Mouse (Mus musculus) left cerebral cortex, postnatal 14 days (tissue): ENCODE measurements around the gene Pde10a. TPM values are rescaled to one million over a fixed set of nuclear protein-coding genes. Genes with fewer than 3 reads are reported as not detected.

Experiments
- DNase-seq, 2 experiments: peaks; one replicate each; pipeline ENCODE4 v3.0.0; 2021 to 2022; ENCODE audit warnings: low spot score in 2 of 2, mixed read lengths in 1 of 2
- intact Hi-C: fragments of 180-260 bp; cut with DNase I; formaldehyde crosslinking; loops from one replicate; pipeline ENCODE4 v1.15.1; 2025
- long read RNA-seq, 2 experiments: library from polyadenylated mRNA; stranded (forward); transcript quantifications; one replicate each; pipeline ENCODE4 v2.0.0; 2021
- total RNA-seq, 2 experiments: library from RNA; stranded (reverse); gene quantifications; 2 replicates each; pipeline ENCODE4 v1.2.3; 2021

The Pde10a gene
- total RNA-seq: 10 to 100 TPM; 54.4 to 81.4 TPM
- long read RNA-seq, experiment 1, full-length matches to known transcripts: 7 of 19 reads
- long read RNA-seq, experiment 1, partial matches to known transcripts: 1 of 19 reads
- long read RNA-seq, experiment 1, other reads (novel, unspliced or antisense): 11 of 19 reads
- long read RNA-seq, experiment 2, full-length matches to known transcripts: 1 of 8 reads
- long read RNA-seq, experiment 2, partial matches to known transcripts: 2 of 8 reads
- long read RNA-seq, experiment 2, other reads (novel, unspliced or antisense): 5 of 8 reads

- intact Hi-C loops: loop anchor here (2.0 to 5.0 kb wide), 4 partner anchors 16 to 58 kb away; no protein-coding TSS in a partner anchor
- peak; percentile 22 to 48 for DNase-seq
Measured at GRCm38 (mm10) chr17:8525225-8525721, at the start of gene Pde10a. TSS of gene Pde10a (plus strand) at chr17:8525372.

DNA sequence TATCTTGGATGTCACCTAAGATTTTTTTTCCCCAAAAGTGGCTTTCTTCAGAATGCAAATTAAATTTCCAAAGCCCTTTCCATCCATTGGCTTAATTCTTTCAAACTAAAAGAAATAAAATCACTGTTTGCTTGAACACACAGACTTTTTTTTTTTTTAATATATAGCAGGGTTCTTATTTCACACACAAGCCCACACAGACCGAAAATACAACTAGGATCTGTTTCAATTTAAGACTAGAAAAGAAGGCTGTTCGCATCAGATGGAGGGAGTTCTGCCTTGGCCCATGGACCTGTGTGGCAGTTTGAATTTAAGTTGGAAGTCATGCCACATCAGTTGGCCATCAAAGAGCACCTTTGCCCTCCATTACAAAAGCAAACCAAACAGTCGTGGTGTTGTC, 46.6 kb upstream of the Pde10a start:
- no peak for DNase-seq
- intact Hi-C loops: no loop called here

DNA sequence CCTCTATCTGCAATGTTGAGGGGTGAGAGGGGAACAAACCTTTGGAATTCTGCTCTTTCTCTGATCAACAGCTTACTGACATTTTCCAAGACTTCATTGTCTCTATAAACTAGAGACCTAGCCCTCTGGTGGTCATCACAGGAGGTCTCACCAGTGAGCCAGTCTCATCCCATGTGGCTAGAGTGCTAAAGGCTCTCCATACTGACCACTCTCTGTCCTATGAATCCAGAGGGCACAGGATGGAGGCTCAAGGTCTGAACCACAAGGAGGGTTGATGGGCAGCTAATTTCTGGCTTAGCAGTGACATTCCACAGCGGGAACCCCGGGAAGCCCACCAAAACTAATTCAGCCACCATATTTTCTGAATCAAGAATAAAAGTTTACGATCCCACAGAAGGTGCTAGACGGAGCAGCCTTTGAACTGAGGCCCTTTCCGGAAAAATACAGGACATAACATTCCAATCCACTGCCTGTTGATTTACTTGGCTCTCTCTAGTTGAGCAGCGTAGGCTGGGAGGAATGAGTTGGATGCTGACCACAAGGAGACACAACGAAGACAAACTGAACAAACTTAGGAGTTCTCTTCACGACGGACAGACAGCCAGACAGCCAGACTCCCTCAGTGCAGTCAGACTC, 45.6 kb upstream of the Pde10a start:
- intact Hi-C loops: no loop called here
- no peak for DNase-seq

- no peak for DNase-seq
- intact Hi-C loops: no loop called here
Measured at GRCm38 (mm10) chr17:8481797-8482196, 43.4 kb upstream of the Pde10a start.

DNA sequence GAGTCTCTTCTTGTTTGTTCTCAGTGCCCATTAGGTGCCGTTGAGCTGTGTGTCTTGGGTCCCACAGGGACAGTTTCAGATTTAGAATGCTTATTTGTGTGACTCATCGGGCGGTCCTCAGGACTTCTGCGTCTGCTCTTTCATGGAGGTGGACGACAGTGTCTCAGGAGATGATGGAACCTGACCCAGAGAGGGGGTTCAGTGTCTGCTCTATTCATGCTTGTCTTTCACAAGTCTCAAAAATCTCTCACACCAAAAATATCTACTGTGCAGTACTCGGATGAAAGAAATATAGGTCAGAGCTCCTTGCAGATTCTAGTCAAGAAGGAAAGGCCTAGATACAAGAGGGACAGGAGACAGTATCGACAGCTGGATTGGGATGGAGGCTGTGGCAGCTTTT, 42.3 kb upstream of the Pde10a start:
- peak in 1 of 2 experiments; percentile 33 for DNase-seq
- intact Hi-C loops: no loop called here

- intact Hi-C loops: no loop called here
- no peak for DNase-seq
Measured at GRCm38 (mm10) chr17:8484246-8484645, 40.9 kb upstream of the Pde10a start.

GRCm38 (mm10) chr17:8485146-8485545, 40.0 kb upstream of the Pde10a start:
- intact Hi-C loops: no loop called here
- DNase-seq: no peak

DNA sequence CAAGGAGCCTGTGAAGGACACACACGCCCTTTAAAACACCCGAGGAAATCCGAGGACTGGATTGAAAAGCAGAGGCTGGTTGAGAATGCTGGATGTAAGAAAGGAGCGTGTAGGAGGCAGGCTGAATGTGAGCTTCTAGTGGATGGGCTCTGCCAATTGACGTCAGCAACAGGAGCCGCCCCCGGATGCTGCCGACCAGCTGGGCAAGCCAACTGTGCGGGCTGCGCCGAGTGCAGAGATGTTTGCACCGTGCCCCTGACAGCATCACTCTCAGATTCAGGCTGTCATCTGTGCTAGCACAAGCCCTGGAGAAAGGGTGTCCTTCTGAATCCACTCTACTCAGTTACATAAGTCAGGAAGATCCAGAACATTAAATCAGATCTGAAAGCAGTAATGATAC, 37.3 kb upstream of the Pde10a start:
- intact Hi-C loops: loop anchor here (2.0 kb wide), 1 partner anchor 37 kb away; the partner anchor contains the start of gene Pde10a
- DNase-seq: peak; percentile 92 to 95

DNA sequence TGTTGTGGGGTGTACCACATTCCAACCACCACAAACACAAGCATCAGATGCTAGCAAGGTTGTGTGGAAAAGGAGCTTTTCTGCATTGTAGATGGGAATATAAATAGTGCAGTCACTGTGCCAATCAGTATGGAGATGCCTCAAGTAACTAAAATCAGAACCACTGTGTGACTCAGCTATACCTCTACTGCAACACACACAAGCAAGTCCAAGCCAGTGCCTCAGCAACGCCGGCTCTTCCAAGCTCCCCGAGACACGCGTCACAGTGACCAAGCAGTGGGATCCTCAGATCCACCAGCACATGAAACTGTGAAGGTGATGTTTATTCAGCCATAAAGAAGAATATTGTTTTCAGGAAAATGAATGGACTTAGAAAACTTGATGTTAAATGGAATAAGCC, 34.2 kb upstream of the Pde10a start:
- peak; percentile 49 to 70 for DNase-seq
- intact Hi-C loops: no loop called here

DNA sequence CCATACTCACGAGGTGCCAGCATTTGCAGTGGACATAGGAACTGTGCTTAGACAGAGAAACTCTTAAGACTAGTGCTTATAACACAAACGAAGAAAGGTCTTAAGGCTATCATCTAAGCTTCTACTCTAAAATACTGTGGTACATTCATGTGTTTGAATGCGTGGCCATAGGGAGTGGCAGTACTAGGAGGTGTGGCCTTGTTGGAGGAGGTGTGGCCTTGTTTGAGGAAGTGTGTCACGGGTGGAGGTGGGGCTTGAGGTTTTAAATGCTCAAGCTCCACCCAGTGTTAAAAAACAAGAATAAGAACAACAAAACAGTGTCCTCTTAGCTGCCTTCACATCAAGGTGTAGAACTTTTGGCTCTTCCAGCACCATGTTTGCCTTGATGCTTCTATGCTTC, 31.7 kb upstream of the Pde10a start:
- no peak for DNase-seq
- intact Hi-C loops: no loop called here

DNA sequence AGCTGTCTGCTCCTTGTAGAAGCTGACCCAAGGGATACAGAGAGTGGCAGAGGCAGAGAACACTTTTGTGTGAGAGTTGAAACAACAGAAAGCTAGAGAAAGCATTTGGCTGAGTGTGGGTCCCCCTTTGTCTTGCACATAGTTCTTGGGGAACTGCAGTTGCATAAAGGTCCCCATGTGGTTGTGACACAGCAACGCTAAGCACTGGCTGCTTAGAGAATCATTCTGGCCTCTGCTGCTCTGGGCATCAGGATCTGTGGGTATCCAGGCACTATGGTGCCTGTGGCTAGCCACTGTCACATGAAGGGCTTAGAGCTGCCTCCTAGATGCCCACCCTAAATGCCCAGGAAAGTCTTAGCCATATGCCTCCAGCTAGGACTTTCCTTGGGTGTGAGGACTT, 27.0 kb upstream of the Pde10a start:
- intact Hi-C loops: no loop called here
- DNase-seq: no peak

- intact Hi-C loops: no loop called here
- DNase-seq: no peak
Measured at GRCm38 (mm10) chr17:8498655-8499054, 26.5 kb upstream of the Pde10a start.

- DNase-seq: no peak
- intact Hi-C loops: no loop called here
Measured at GRCm38 (mm10) chr17:8499564-8500117, 25.5 kb upstream of the Pde10a start.

DNA sequence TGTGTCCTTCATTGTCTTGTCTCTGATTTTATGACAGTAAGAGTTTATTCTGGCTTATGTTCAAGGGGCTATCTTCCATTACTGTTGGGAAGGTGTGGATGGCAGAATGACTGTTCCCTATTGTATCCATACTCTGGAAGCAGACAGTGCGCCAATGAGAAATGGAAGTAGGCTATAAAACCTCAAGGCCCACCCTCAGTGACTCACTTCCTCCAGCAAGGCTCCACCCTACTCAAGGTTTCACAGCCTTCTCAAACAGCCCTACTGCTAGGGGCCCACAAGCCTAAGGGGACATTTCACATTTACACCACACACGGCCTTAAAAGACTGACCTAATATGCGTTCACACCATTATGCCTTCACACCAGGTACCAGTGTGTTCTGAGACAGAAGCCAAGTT, 20.8 kb upstream of the Pde10a start:
- intact Hi-C loops: no loop called here
- no peak for DNase-seq

DNA sequence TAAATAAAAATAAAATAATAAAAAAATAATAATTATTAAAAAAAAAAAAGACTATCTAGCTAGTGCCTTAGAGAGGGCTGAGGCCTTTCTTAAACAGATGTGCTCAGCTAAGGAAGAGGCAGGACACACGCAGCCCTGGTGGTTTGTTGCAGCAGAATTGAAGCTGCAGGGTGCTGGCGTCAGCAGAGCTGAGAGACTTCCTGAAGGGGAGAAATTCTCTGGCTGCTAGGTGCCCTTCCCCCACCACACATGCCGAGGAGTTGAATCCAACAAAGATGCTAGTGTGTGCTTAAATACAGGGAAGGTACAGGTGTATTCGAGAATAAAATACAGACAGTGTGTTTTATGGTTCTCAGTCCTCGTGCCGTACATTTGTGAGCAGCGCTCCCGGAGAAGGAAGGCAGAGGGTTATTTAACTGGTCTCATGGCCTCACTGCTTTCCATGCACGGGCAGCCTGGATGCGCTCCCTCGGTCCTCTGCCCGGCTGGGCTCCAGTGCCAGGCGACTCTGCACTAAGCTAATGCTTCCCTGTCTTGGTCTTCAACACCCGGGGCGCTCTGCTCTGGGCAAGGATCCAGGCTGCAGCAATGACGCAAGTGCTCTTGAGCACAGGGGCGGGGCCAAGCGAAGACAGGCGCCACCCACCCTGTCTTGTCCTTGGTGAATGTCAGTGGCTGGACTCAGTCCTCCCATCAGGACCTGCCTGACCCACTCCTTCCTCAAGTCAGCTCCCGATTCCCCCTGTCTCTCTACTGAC, 19.3 kb upstream of the Pde10a start:
- intact Hi-C loops: no loop called here
- DNase-seq: peak; percentile 89 to 91

DNA sequence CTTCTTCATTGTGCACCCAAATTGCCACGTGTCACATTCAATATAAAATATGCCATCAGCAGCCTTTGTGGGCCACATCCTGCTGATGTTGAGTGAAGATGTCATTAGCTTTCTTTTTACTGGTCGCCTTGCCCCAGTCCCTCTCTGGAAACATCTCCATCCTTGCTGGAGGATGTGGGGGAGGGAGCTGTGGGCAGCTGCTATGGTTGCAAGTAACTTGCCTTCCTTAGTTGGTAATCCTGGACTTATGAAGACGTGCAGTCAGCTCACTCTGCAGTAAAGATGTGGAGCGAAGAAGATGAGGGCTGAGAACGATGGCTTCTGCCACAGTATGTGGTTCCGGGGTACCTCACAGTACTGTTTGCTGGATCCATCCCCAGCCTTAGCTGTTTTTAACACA, 18.4 kb upstream of the Pde10a start:
- intact Hi-C loops: no loop called here
- no peak for DNase-seq

- intact Hi-C loops: loop anchor here (2.0 kb wide), 1 partner anchor 17 kb away; the partner anchor contains the start of gene Pde10a
- no peak for DNase-seq
Measured at GRCm38 (mm10) chr17:8507654-8508053, 17.5 kb upstream of the Pde10a start.

DNA sequence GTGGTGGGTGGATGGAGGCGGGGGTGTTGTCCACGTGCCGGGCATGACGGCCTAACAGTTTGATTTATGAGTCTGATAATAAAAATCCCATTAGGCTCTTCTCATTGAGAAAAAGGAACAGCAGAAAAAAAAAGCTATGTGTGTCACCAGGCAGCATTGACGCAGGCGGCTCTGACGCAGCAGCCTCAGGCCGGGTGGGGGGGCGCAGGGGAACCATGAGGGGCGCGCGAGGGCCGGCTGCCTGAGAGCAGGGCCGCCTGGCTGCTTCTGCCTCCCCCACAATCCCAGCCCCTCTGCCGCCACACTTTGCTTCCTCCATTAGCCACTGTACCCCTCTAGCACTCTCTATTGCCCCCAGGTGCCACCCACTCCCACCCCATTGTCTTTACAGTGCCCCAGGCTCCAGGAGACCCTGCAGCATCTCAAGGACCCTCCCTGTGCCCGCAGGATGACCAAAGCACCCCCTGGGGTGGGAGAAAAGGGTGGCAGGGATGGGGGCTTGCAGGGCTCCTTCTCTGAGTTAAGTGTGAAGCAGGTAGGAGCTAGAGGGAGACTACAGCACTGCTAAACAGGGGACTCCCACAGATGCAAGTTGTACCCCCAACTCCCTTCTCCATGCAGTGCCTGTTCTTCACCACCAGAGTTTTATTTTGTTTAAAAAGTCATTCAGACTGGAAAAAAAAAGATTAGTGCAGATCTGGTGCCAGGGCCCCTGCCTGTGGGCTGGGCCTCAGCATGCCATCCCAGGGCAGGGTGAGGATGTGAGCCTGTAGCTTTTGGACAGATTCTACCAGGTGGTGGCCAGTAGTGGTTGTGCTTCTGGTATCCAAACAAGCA, 16.6 kb upstream of the Pde10a start:
- intact Hi-C loops: loop anchor here (2.0 kb wide), 1 partner anchor 16 kb away; the partner anchor contains the start of gene Pde10a
- DNase-seq: peak; percentile 78 to 86

DNA sequence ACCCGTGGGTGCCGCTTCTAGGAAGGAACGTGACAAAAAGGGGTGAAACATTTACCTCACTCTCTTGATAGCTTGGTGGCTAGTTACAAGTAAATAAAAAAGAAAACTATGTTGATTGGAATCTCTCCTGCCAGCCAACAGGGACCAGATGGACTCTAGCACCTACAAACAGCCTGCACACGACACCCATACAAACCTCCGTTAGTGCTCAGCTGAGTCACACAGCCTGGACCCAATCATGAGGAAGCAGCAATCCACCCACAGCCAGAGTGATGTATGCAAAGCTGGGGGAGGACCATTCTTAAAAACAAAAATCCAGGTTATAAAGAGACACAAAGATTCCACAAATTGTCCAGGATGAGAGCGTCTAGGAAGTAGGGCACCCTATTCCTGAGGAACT, 9.2 kb upstream of the Pde10a start:
- peak; percentile 49 to 68 for DNase-seq
- intact Hi-C loops: no loop called here
